Mouse (Mus musculus): ENCODE measurements around the gene Duox1.

DNA sequence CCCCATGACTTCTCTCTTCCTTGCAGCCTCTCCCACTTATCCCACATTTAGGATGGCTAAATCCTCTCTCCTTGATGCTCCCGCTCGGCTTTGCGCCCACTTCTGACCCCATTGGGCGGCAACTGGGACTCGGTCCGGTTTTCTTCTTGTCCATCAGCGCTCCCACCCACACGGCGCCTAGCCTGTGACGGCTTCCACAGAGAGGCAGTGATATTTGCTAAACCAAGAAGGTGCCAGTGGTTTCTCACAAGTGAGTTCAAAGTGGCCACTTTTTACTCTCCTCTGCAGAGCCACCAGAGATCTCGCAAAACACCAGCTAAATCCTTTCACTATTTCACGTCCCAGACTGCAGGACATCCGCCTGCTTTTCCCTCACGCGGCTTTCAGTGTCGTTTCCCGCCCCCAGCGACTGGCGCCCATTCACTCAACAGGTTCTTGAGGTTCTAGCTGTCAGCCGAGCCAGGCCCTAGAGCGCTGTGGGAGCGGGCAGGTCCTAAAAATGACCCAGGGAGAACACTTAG is 60.6 kb downstream of the Duox1 start:
- TF ChIP-seq CTCF (IDR thresholded peaks at IDR 0.05; ENCODE audit: extremely low read depth, insufficient read depth, low read length) (no peak), POLR2A (IDR thresholded peaks at IDR 0.05; ENCODE audit: extremely low read depth, insufficient read depth, low read length) (no peak)
